Mouse (Mus musculus) Muller cell, postnatal 12 days (primary cell): ENCODE results near the gene Usp30.

Experiments used
- DNase-seq: peaks from one replicate; pipeline ENCODE4 v3.0.0-alpha.2; 2015; ENCODE audit errors: inconsistent ontology term

Usp30 gene

DNA sequence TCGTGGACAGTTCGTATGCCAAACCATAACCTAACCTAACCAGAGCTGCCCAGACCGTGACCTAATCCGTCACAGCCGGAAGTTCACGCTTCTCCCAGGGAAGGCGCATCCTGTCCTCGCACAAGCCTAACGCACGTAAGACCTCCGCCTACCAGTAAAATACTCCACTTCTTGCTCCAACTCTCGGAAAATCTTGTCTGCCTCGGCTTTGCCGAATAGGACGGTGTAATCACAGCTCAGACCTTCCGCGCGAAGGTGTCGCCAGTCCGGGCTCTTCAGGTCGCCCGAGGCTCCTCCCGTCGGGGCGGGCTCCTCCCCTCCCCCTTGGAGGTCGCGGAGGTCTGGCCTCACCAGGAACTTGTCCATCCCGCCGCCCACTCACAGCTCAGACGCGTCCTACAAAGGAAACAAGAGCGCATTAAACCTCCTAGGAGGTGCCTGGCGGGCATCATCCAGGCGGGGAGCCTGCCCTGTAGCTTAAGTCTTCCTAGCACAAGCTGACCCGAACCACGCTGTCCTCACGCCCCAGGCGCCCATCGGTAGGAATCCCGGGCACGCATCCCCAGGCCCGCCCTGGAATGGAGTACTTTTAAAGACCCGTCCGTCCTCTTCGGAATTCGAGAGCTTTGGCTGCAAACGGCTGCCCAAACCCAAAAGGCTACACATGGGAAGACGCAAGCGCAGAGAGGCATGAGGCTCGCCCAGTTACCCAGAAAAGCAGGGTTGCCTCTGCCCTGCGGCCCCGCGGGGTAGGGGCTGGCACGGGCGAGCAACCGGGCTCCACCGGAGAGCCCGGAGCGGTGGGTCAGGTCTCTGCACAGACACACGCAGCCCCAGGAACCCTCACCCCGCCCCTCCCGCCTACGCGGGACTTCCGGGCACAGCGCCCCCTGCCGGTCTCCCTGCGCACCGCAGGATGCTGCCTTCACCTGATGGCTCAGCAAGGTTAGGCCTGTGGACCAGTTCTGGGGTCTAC is 62.4 kb downstream of the Usp30 start, which contains the start of gene Alkbh2:
Gene Alkbh2 (minus strand): TSS at position 845 of the 976 bp plus-strand sequence.
- DNase-seq, result peak; percentile 89

DNA sequence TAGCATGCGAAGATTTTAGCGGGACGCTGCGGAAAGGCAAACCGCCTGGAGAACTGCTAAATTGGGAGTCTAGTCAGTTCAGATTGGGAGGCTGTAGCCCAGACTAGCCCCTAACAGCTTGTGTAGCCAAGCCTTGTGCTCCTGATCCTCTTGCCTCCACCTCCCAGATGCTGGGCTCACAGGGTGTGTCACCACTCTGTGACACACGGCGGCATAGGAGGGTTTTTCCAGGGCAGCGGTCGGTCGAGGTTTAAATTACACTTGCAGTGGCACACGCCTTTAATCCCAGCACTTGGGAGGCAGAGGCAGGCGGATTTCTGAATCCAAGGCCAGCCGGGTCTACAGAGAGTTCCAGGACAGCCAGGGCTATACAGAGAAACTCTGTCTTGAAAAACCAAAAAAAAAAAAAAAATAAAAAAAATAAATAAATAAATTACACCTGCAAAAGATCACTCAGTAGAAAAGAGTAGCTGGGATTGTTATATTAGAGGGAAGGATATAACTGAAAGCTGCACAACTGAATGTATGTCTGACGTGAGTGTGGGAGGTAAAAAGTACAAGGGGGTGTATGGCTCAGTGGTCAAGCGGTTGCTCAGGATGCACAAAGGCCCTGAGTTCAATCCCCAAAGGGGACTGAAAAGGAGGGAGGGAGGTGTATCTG is 64.4 kb downstream of the Usp30 start:
- no peak for DNase-seq

DNA sequence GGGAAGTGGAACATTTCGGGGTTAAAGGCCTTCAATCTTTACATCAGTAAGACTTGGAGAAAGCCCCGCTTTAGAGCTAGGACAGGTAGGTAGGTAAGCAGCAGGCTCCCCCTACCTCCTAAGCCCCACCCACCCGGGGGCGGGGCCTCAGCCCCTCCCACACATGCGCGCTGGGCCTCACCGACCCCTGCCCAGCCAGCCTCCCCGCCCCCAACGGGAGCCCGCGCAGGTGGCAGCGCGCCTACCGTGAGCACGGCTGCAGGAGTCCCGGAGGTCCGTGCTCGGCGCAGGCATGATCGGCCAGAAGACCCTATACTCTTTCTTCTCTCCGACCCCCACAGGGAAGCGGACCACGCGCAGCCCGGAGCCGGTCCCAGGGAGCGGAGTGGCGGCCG is 64.9 kb downstream of the Usp30 start, which contains the start of gene Ung:
Gene Ung (plus strand): TSS at position 176 of the 395 bp plus-strand sequence.
- DNase-seq, result peak; percentile 50

DNA sequence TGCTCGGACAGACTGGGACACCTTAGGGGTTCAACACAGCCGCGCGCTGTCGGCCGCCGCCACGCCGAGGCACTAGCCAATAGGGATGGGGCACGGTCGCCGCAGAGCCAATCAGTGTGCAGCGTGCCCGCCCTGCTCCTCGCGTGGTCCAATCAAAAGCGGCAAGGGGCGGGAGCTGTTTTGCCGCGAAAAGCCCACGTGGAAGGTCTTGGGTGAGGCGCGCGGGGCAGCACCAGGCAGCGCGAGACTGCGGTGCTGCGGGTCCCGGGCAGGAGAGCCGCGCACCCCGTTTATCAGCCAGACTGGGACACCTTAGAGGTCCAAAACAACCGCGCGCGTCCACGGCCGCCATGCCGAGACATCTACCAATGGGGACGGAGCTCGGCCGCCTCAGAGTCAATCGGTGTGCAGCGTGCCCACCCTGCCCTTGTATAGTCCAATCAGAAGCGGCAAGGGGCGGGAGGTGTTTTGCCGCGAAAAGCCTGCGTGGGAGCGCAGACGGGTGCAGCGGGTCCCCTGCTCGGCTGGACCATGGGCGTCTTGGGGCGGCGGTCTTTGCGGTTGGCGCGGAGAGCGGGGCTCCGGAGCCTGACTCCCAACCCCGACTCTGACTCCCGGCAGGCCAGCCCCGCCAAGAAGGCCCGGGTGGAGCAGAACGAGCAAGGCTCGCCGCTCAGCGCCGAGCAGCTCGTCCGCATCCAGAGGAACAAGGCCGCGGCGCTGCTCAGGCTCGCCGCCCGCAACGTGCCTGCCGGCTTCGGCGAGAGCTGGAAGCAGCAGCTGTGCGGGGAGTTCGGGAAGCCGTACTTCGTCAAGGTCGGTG is 65.6 kb downstream of the Usp30 start:
- DNase-seq, result peak; percentile 93

DNA sequence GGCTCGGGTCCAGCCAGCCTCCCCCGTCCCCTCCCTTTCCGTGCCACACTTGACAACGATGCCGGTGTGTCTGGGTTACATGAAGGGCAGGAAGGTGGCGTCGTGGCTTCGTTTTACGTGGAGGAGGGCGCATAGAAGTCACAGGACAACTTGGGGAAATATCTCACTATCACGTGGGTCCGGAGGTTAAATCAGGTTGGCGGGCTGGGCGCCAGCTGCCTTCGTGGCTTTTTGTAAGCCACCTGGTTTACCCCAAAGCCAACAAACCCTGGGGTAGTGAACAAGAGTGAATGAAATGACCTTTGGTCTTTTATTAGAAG is 66.2 kb downstream of the Usp30 start:
- peak; percentile 66 for DNase-seq

DNA sequence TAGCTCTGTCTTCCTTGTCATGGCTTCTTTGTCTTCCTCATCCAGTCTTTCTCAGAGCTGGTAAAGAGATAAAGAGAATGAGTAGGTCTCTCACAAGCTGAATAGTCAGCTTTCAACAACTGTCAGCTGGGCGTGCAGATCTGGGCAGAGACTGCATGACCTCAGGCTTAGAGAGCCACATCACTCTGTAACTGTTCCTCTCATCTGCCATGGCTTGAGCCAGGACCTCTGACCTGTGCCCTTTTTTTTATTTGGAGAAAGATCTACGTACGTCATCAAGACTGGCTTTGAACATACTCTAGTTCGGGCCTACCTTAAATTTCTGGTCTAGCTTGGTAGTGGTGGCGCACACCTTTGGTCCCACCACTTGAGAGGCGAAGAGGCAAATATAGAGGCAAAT is 67.6 kb downstream of the Usp30 start:
- DNase-seq, result no peak

DNA sequence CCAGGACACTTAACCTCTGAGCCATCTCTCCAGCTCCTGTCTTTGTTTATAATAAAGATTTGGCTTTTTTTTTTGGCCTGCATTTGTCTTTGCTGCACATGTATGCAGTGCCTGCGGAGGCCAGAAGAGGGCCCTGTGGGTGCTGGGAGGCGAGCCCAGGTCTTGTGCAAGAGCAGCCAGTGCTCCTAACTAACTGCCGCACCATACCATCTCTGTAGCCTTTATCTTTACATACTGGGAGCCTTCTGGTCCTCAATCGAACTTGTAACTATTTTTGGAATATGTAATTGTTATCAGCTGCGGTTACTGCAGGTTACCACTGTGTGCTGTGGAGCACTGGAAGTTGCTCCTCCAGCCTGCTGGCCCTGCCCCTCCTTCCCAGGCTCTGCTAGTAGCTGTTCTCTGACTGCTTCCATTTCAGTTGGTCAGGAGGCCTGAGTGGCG is 68.9 kb downstream of the Usp30 start:
- DNase-seq, result peak; percentile 48

DNA sequence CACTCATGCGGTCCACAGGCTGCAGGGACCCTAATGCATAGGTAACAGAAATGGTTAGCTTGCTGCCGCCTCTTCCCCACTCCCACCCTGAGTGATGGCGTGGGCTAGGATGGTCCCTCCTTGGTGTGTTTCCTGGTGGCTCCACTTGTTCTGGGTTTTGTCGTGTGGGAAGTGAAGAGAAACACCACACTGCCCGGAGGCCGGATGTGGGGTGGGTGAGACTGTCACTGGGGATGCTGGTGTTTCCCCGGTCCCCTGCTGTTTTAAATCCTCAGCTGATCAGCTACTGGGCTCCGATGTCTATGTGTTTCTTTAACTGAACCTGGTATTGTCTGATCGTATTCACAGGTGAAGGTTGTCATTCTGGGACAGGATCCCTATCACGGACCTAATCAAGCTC is 70.3 kb downstream of the Usp30 start:
- DNase-seq, result no peak

DNA sequence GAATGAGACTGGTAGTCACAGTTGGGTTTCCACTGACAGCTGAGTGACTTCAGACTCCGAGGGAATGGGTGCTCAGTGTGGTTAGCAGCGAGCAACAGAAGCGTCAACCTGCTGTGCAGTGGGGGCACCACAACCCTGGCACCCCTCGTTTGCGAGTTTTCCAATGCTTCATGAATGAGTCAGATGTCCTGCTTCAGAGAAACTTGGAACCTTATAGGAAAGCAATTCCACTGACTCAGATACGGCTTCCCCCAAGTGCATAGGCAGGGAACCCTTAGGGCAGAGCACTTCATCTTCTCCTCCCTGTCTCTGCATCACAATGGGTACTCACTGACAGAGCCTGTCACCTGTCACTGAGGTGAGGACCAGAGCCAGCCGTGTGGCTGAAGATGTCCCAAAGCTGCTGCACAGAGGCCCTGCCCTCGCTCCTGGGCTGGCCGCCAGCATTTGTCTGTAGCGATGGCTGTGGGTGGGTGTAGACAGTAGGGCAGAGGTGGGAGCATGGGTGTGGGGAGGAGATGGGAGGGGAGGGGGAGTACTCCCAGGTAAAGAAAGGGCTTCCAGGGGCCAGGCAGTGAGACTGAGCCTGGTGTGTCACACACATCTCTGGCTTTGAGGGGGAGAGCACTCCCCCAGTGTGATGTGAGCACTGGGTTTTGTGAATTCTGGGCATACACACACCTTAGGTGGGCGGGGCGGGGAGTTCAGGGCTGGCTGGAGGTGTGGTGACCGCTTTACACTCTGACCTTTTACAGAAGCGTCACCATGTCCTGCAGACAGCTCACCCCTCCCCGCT is 72.4 kb downstream of the Usp30 start:
- peak; percentile 72 for DNase-seq

DNA sequence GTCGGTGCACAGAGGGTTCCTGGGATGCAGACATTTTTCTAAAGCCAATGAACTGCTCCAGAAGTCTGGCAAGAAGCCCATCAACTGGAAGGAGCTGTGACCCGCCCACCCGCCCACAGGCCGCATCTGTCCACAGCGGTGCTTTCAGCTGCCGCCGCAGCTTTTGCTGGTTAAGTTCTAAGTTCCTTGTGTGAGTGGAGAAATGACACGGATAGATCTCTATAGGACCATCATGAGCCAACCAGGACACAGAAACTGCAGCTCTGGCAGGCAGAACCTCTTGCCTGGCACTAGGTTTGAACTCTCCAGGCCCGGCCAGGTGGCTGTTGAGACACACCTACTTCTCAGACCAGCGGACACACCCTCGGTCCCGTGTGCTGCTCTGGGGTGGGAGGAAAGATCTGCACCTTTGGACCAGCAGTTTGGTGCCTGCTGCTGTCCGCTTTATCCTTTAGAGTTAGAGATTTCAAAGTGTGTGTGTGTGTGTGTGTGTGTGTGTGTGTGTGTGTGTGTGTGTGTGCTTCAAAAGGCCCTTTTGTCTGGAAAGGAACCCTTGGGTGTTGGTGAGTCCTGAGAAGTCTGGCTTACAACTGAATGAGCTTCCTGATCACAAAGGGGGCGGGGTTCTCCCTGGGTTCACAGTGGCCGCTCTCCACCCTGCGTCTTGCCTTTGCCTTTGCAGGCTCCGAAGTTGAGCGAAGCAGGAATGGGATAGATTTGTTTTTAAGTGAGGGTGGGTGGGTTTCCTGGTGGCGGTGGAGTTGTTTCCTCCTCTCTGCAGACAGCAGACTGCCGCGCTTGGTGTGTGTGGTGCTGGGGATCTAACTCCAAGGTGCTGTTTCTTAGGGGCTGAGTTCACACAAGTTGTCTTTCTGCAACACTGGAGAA is 73.3 kb downstream of the Usp30 start:
- peak; percentile 48 for DNase-seq

DNA sequence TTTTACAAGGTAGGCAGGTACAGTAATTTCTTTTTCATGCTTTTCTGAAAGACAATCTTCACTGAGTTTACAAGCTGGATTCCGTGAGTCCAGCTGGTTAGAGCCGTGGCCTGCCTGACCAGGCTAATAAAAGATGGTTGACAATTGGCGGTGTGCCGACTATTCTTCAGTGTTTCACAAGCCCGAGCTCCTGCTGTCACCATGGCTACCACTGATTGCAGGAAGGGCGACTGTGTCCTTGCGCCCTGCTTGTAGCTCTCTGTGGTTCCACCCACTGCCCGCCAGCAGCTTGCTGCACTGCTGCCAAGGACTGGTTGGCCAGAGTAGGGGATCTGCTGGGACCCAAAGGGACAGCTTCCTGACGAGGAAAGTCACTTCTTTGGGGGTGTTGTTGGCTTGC is 73.9 kb downstream of the Usp30 start:
- peak; percentile 89 for DNase-seq

DNA sequence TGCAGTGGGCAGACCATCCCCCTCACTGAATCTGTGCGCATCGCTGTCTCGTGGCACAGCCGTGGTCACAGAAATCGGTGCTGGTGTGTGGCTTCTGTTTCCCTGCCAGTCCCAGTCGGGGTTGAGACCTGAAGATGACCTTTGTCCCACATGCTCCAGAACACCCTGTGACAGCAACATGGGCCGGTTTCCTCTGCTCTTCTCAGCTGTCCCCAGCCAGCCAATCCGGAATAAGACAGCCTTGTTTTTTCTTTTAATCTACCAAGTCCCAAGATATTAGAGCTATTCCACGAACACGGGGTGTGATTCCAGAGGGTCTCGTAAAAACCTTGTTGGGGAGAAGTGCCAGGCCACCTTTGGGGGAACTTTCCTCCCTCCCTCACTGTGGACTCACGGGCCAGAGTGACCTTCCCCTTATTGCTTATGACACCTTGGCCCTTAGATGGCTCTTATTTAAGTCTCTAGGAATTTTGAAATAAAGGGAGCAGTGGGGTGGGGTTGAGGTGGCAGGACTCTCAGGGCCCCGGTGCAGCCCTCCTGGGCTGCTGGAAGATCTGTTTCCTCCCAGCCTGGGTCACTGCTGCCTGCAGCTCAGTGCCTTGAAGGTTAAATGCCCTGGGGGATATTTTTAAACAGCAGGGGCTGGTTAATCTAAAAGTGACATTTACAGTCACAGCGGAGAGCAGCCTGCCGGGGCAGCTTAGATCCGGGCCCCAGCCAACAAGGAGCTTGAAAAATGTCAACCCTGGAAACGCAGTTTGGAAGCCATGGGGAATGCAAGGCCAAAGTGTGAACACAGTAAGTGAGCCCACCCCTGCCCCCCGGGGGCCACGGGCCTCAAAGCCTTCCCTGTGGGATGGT is 81.0 kb downstream of the Usp30 start, which contains the start of gene Acacb:
Gene Acacb (plus strand): TSS at position 508 of the 861 bp plus-strand sequence.
- no peak for DNase-seq

DNA sequence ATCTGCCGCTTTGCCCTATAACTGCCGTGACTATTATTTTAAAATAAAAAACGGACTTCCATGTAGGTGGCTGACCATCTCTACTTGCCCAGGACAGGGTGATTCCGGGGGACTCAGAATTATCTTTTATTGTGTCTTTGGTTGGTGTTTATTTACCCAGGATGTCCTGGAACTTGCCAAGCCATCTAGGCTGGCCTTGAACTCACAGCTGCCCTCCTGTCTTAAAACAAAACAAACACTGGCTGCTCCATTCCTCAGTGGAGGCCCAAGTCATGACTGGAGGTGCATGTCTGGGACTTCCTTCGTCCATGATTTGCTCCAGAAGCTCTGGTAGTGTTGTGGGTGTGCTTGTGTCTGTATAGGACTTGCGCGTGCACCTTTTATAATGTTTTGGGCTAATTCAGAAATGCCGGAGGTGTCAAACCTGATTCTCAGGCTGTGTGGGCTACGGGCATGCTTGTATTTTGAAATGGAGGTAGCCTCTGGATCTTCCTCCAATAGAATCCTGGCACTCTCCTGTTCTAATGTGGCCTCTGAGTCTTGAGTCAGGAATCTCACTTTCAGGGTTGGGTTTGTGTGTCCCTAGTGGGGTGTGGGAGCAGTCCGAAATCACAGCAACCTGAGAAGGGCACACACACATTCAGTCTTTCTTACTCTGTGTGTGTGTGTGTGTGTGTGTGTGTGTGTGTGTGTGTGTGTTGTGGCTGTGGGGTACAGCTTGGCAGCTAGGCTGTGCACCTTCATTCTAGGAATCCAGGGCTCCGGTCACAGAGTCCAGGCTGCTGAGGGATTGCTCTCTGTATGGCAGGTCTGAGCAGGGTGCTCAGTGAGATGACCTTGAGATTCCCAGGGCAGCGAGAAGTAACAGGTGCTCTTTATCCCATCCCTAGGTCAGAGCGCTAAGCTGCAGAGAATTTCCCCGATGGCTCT is 82.0 kb downstream of the Usp30 start:
- no peak for DNase-seq

DNA sequence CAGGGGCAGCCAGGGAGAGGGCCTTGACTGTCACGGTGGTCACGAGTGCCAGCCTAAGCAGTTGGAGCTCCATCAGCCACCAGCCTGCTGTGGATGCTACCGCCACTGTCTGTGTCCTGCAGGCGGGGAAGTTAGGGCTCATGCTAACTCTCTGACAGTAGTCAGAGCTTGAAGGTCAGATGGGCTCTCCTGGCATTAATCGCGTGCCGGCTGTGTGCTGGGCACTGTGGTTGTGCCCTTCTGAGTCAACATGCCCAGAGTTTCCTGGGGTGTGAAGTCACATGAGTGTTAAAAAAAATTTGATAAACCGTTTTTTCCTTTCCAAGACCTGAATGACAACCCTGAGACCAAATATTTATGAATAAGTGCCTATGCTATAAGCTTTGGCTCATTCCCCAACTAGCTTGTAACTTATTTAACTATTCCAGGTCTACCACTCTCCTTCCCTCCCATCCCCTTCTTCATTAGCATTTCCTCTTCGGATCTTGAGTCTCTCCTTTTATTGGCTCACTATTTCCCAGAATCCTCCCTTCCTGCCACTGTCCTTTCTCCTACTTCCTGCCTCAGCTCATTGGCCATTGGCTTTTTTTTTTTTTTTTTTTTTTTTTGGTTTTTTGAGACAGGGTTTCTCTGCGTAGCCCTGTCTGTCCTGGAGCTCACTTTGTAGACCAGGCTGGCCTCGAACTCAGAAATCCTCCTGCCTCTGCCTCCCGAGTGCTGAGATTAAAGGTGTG is 87.3 kb downstream of the Usp30 start:
- no peak for DNase-seq

DNA sequence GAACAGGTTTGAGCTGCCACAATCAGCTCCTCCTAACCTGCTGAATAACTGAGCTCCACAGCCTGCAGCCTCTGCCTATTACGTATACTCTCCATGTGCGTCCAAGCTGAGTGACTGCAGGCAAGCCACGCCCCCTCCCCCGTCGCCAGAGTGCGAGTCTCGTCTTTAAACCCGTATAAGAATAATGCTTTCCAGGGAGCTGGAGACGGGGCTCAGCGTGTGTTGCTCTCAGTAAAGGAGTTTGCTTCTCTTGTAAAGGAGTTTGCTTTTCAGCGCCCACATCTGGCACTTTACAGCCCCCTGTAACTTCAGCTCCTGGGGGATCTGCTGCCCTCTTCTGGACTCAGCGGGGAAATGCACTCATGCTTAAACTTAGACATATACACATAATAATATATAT is 88.2 kb downstream of the Usp30 start:
- peak; percentile 64 for DNase-seq

DNA sequence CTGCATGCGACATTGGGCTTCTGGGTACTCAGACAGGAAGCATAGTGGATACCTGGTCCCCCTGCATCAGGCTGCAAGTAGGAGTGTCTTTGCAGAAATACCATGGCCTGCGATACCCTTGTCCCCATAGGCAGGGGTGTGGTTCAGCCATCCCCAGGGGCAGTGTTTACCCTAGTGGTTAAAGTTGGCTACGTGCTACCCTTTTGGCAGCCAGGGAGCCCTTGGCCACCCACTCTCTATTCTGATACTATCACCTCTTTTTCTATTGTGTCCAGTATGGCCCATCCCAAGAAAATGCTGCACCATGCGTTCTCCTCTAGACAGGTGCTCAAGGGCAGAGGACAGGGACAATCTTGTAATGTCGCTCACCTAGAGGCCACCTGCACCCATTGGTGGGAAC is 89.5 kb downstream of the Usp30 start:
- DNase-seq, result no peak
